ENCODE assay signal across 10 mouse cellular contexts in genomic region chr12:7543281-7543981, GRCm38 (mm10).
DNase-seq lines count a peak whose midpoint lies in the region; ATAC-seq and TF ChIP-seq lines count a peak whose summit lies in the region.
"Had no signal": no experiment of that assay in that cellular context is flagged by ENCODE, and none has a peak within 500 bp of the region (broad histone marks: within the 10 kb centered on the region; RNA-seq: fewer than 3 reads in every experiment).

No protein-coding gene starts in this region.

- no peak overlapping the region for H3K9ac ChIP-seq in intestine, postnatal 0 days (ENCODE audit: low read depth, low read length)
- H3K9ac ChIP-seq in intestine, embryonic 16.5 days (ENCODE audit: low read depth, low read length): no peak overlapping the region
- no peak overlapping the region for H3K9ac ChIP-seq in stomach, postnatal 0 days (ENCODE audit: low read length)

- no peak for DNase-seq in cerebellum, adult 11 months
- peak; percentile 10 for DNase-seq in ovary, postnatal 14 days (ENCODE audit: low spot score)
- DNase-seq in ovary, postnatal 10 days (ENCODE audit: low spot score): no peak
- DNase-seq in stomach, postnatal 0 days (ENCODE audit: low spot score): no peak
- DNase-seq in adrenal gland, adult 8-10 months: no peak
- DNase-seq: B cell, adult 2 months had no signal

- H3K27ac ChIP-seq in intestine, postnatal 0 days (ENCODE audit: low read depth, low read length): no peak overlapping the region
- no peak overlapping the region for H3K27ac ChIP-seq in intestine, embryonic 16.5 days (ENCODE audit: low read length)
- no peak overlapping the region for H3K27ac ChIP-seq in stomach, postnatal 0 days (replicated peaks)

- 54% methylated on average over 8 of the region's 8 CpGs for WGBS in intestine, postnatal 0 days
- WGBS in intestine, embryonic 16.5 days: 58% methylated on average over 8 of the region's 8 CpGs
- 50% methylated on average over 8 of the region's 8 CpGs for WGBS in stomach, postnatal 0 days

- H3K27me3 ChIP-seq in intestine, postnatal 0 days (replicated peaks; ENCODE audit: control insufficient read depth, insufficient read depth, low read length): no peaks in the 10 kb centered on the region
- no peaks in the 10 kb centered on the region for H3K27me3 ChIP-seq in intestine, embryonic 16.5 days (replicated peaks; ENCODE audit: control insufficient read depth, insufficient read depth, low read length)
- no peaks in the 10 kb centered on the region for H3K27me3 ChIP-seq in stomach, postnatal 0 days (ENCODE audit: control insufficient read depth, insufficient read depth, low read length)

- H3K4me1 ChIP-seq in intestine, postnatal 0 days (replicated peaks; ENCODE audit: control insufficient read depth, insufficient read depth, low read length): no peaks in the 10 kb centered on the region
- H3K4me1 ChIP-seq in intestine, embryonic 16.5 days (ENCODE audit: control insufficient read depth, insufficient read depth, low read length): no peaks in the 10 kb centered on the region
- no peaks in the 10 kb centered on the region for H3K4me1 ChIP-seq in stomach, postnatal 0 days (replicated peaks; ENCODE audit: control insufficient read depth, insufficient read depth)

- no peak for TF ChIP-seq EP300 in stomach, postnatal 0 days (optimal IDR thresholded peaks at IDR 0.05)

- peak; percentile 80 for TF ChIP-seq CTCF in intestine, postnatal 0 days (IDR thresholded peaks at IDR 0.05; ENCODE audit: low read depth)
- peak; percentile 75 for TF ChIP-seq CTCF in stomach, postnatal 0 days (IDR thresholded peaks at IDR 0.05; ENCODE audit: low read depth)

- H3K4me3 ChIP-seq in intestine, postnatal 0 days (ENCODE audit: low read depth, low read length): no peak overlapping the region
- no peak overlapping the region for H3K4me3 ChIP-seq in intestine, embryonic 16.5 days (ENCODE audit: low read length)
- no peak overlapping the region for H3K4me3 ChIP-seq in stomach, postnatal 0 days (ENCODE audit: low read depth, low read length)
- H3K4me3 ChIP-seq: myocyte had no signal

- H3K9me3 ChIP-seq in intestine, postnatal 0 days (ENCODE audit: control insufficient read depth): no peaks in the 10 kb centered on the region
- H3K9me3 ChIP-seq in intestine, embryonic 16.5 days (ENCODE audit: control insufficient read depth, low read length): no peaks in the 10 kb centered on the region
- no peaks in the 10 kb centered on the region for H3K9me3 ChIP-seq in stomach, postnatal 0 days (ENCODE audit: control insufficient read depth, low read length)

- H3K36me3 ChIP-seq in intestine, postnatal 0 days (ENCODE audit: control insufficient read depth, insufficient read depth): no peaks in the 10 kb centered on the region
- H3K36me3 ChIP-seq in intestine, embryonic 16.5 days (ENCODE audit: control insufficient read depth, insufficient read depth, low read length): no peaks in the 10 kb centered on the region
- H3K36me3 ChIP-seq in stomach, postnatal 0 days (ENCODE audit: control insufficient read depth, insufficient read depth, low read length): no peaks in the 10 kb centered on the region

- no peak overlapping the region for H3K4me2 ChIP-seq in intestine, postnatal 0 days (replicated peaks; ENCODE audit: low read depth)
- no peak overlapping the region for H3K4me2 ChIP-seq in intestine, embryonic 16.5 days (ENCODE audit: low read depth, low read length)
- H3K4me2 ChIP-seq in stomach, postnatal 0 days (replicated peaks; ENCODE audit: low read depth): no peak overlapping the region

- peak; percentile 15; the same call in 1 of the 2 replicates for ATAC-seq in cerebellum, adult (ENCODE audit: insufficient number of reproducible peaks, low FRiP score, low TSS enrichment)
- ATAC-seq in intestine, postnatal 0 days: no peak
- ATAC-seq in intestine, embryonic 16.5 days: no peak
- ATAC-seq in stomach, postnatal 0 days (ENCODE audit: low FRiP score, low TSS enrichment): no peak
